Mouse (Mus musculus) liver, adult 2 months (tissue): ENCODE results near the gene Trpm1. TPM values are rescaled to one million over a fixed set of nuclear protein-coding genes. Genes with fewer than 3 reads are reported as not detected.

Experiments used
- DNase-seq: peaks from one replicate; pipeline ENCODE4 v3.0.0-alpha.2; 2011; ENCODE audit warnings: low read depth, low spot score; ENCODE audit errors: extremely low read depth
- H3K27ac ChIP-seq: fragments of 200-500 bp; replicated peaks from 2 replicates; pipeline ENCODE4 v1.5.1; 2012; ENCODE audit warnings: low read depth, mild to moderate bottlenecking, control low read depth, inconsistent platforms, low read length; ENCODE audit not compliant: insufficient read depth
- H3K27me3 ChIP-seq: fragments of 200-500 bp; 2 replicates; pipeline ENCODE4 v1.6.1; 2012; ENCODE audit warnings: mild to moderate bottlenecking, moderate library complexity, low read length, inconsistent platforms; ENCODE audit not compliant: control insufficient read depth, insufficient read depth
- H3K36me3 ChIP-seq: fragments of 200-500 bp; 2 replicates; pipeline ENCODE4 v1.6.1; 2012; ENCODE audit warnings: low read length, inconsistent platforms; ENCODE audit not compliant: control insufficient read depth, insufficient read depth
- H3K4me1 ChIP-seq: fragments of 200-500 bp; 2 replicates; pipeline ENCODE4 v1.6.1; 2011; ENCODE audit warnings: low read length; ENCODE audit not compliant: control insufficient read depth, insufficient read depth
- H3K4me3 ChIP-seq: fragments of 200-500 bp; 2 replicates; pipeline ENCODE4 v1.5.1; 2011; ENCODE audit warnings: low read depth, mild to moderate bottlenecking, control low read depth, low read length, moderate library complexity; ENCODE audit not compliant: insufficient read depth
- H3K79me2 ChIP-seq: fragments of 200-500 bp; 2 replicates; pipeline ENCODE4 v1.6.1; 2012; ENCODE audit warnings: inconsistent platforms, mild to moderate bottlenecking, low read length, moderate library complexity; ENCODE audit not compliant: control insufficient read depth, insufficient read depth
- H3K9ac ChIP-seq: fragments of 200-500 bp; 2 replicates; pipeline ENCODE4 v1.6.1; 2012; ENCODE audit warnings: low read depth, mild to moderate bottlenecking, control low read depth, inconsistent platforms, low read length
- CTCF ChIP-seq: fragments of 200-500 bp; IDR thresholded peaks from 2 replicates; pipeline ENCODE4 v1.5.1; 2011; ENCODE audit warnings: low read depth, low read length, control low read depth
- POLR2A ChIP-seq: fragments of 200-500 bp; IDR thresholded peaks from 2 replicates; pipeline ENCODE4 v1.6.1; 2011; ENCODE audit warnings: low read length, control low read depth; ENCODE audit not compliant: insufficient read depth; ENCODE audit errors: extremely low read depth
- WGBS: fragments of 180-500 bp; shearing (Covaris S2); methylation state at CpG from one replicate; pipeline ENCODE4 v1.1.7; 2018; 5-methylcytosine and 5-hydroxymethylcytosine counted together
- polyA plus RNA-seq: library from polyadenylated mRNA; depleted of rRNA; stranded (reverse); fragments of >200 nt; gene quantifications from 2 replicates; pipeline ENCODE4 v1.2.3, GENCODE M21; 2012
- total RNA-seq: library from RNA; depleted of rRNA; stranded (reverse); fragments of >200 nt; gene quantifications from 2 replicates; pipeline ENCODE4 v1.2.3, GENCODE M21; 2014

Gene Trpm1
- total and polyA plus RNA-seq, 2 experiments: 0.04 TPM; not detected in 1

GRCm38 (mm10) chr7:64231996-64232395 is 78.4 kb downstream of the Trpm1 start:
- no peak overlapping the region for H3K27ac ChIP-seq
- no peaks in the 10 kb centered on the region for H3K36me3 ChIP-seq
- H3K27me3 ChIP-seq: no peaks in the 10 kb centered on the region
- H3K79me2 ChIP-seq: no peaks in the 10 kb centered on the region
- H3K9ac ChIP-seq: no peak overlapping the region
- no peak overlapping the region for H3K4me3 ChIP-seq
- no peak for TF ChIP-seq POLR2A
- TF ChIP-seq CTCF: no peak
- DNase-seq: no peak
- WGBS: 79% methylated on average over 2 of the region's 2 CpGs
- no peaks in the 10 kb centered on the region for H3K4me1 ChIP-seq

- TF ChIP-seq POLR2A: no peak
- TF ChIP-seq CTCF: no peak
- no peak for DNase-seq
- Histone ChIP-seq H3K79me2 (no peaks in the 10 kb centered on the region), H3K9ac (no peak overlapping the region), H3K36me3 (no peaks in the 10 kb centered on the region), H3K4me3 (no peak overlapping the region), H3K4me1 (no peaks in the 10 kb centered on the region), H3K27me3 (no peaks in the 10 kb centered on the region), H3K27ac (no peak overlapping the region)
- 90% methylated on average over 5 of the region's 5 CpGs for WGBS
Observed at GRCm38 (mm10) chr7:64234310-64234820, 80.7 kb downstream of the Trpm1 start.

GRCm38 (mm10) chr7:64236521-64236920 is 82.9 kb downstream of the Trpm1 start:
- Histone ChIP-seq H3K79me2 (no peaks in the 10 kb centered on the region), H3K4me1 (no peaks in the 10 kb centered on the region), H3K27me3 (no peaks in the 10 kb centered on the region), H3K9ac (no peak overlapping the region), H3K4me3 (no peak overlapping the region), H3K36me3 (no peaks in the 10 kb centered on the region), H3K27ac (no peak overlapping the region)
- WGBS: 83% methylated on average over 4 of the region's 4 CpGs
- TF ChIP-seq POLR2A: no peak
- no peak for TF ChIP-seq CTCF
- DNase-seq: no peak

- WGBS: 93% methylated on average over 8 of the region's 8 CpGs
- Histone ChIP-seq H3K79me2 (no peaks in the 10 kb centered on the region), H3K4me1 (no peaks in the 10 kb centered on the region), H3K4me3 (no peak overlapping the region), H3K27ac (no peak overlapping the region), H3K9ac (no peak overlapping the region), H3K27me3 (no peaks in the 10 kb centered on the region), H3K36me3 (no peaks in the 10 kb centered on the region)
- DNase-seq: no peak
- no peak for TF ChIP-seq CTCF
Observed at GRCm38 (mm10) chr7:64237747-64238146, 84.1 kb downstream of the Trpm1 start.

- no peak for TF ChIP-seq CTCF
- TF ChIP-seq POLR2A: no peak
- H3K27ac ChIP-seq: no peak overlapping the region
- WGBS: 93% methylated on average over 7 of the region's 7 CpGs
- H3K4me1 ChIP-seq: no peaks in the 10 kb centered on the region
- H3K27me3 ChIP-seq: no peaks in the 10 kb centered on the region
- no peak for DNase-seq
- H3K4me3 ChIP-seq: no peak overlapping the region
- H3K36me3 ChIP-seq: no peaks in the 10 kb centered on the region
- no peak overlapping the region for H3K9ac ChIP-seq
- no peaks in the 10 kb centered on the region for H3K79me2 ChIP-seq
Observed at GRCm38 (mm10) chr7:64238410-64239086, 84.9 kb downstream of the Trpm1 start.

- no peak overlapping the region for H3K4me3 ChIP-seq
- H3K79me2 ChIP-seq: no peaks in the 10 kb centered on the region
- WGBS: 83% methylated on average over 9 of the region's 9 CpGs
- no peaks in the 10 kb centered on the region for H3K36me3 ChIP-seq
- no peak for DNase-seq
- TF ChIP-seq POLR2A (no peak), CTCF (no peak)
- no peaks in the 10 kb centered on the region for H3K27me3 ChIP-seq
- H3K9ac ChIP-seq: no peak overlapping the region
- no peak overlapping the region for H3K27ac ChIP-seq
- H3K4me1 ChIP-seq: no peaks in the 10 kb centered on the region
Observed at GRCm38 (mm10) chr7:64239138-64239805, 85.6 kb downstream of the Trpm1 start.
